Mouse (Mus musculus): Measurements from ENCODE around the gene Gngt1.

DNA sequence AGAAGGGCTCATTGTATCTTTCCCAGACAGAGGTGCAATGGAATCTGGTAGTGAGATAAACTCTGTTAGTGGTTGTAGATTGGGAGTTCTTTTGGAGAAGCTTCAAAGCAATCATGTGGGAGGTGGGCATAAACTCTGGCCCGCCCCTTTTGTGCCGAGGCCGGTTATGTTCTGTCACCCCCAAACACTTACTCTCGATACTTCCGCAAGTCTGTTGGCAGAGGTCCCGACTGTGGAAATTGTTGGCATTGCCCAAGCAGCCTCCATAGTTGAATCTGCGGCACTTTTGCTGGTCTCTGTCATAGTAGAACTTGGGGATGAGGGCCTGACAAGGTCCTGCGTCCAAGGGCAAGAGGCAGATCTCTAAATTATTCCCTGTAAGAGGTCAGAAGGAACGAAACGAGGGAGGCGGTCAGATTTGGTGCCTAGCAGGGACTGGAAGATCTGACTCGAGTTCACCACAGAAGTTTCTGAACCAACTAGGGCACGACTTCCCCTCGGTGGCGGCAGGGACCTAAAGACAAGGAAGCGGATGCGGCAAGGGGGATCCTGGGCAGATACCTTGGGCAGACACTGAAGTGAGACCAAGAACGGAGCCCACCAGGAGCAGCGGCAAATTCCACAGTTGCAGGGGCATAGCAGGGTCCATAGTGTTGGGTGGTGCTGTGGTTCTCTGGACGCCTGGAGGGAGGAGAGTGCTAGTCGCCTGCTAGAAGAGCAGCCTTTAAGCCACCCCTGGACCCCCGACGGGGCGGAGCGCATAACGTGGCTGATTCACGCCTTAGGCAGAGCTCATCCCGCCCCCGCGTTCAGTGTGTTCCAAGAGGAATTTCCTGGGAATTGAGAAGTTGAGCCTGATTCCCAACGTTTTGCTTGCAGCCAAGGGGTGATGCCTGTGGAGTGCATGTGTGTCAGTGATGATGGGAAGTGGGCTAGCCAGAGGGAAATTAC is 25.6 kb upstream of the Gngt1 start:
- TF ChIP-seq ZNF384 (IDR thresholded peaks at IDR 0.05; ENCODE audit: low read depth, low read length) (no peak), CHD2 (IDR thresholded peaks at IDR 0.05; ENCODE audit: low read depth, low read length) (no peak), ZC3H11A (IDR thresholded peaks at IDR 0.05; ENCODE audit: borderline replicate concordance, low read depth, low read length) (no peak), HCFC1 (IDR thresholded peaks at IDR 0.05; ENCODE audit: borderline replicate concordance, insufficient read depth, low read length) (no peak)

Data from ES-E14 (cell line).